ENCODE assay signal across 19 mouse cellular contexts in the genomic region with DNA sequence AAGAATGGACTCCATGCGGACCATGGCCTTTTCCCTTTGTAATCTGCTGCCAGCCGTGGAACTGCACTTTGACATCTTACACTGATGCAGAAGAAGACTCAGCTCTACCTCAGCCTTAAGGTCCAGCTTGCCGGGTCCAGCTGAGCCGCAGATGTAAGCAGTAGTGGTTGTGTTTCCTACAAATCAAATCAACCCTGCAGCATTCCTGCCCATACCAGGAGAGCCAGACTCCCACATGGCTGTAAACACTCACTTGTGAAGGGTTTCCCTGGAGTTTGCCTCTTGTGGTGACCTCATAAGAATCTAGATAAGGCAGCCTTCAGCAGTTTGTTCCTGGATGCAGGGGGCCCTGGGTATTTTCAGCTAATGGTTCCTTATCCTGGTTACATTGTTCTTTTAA. TPM values are rescaled to one million over a fixed set of nuclear protein-coding genes. Genes with fewer than 3 reads are reported as not detected.
DNase-seq lines count a peak whose midpoint lies in the region; ATAC-seq and TF ChIP-seq lines count a peak whose summit lies in the region.
"Had no signal": no experiment of that assay in that cellular context is flagged by ENCODE, and none has a peak within 500 bp of the region (broad histone marks: within the 10 kb centered on the region; RNA-seq: fewer than 3 reads in every experiment).

No protein-coding gene starts in this region.

- H3K4me3 ChIP-seq in heart, embryonic 10.5 days, result no peak overlapping the region
- H3K4me3 ChIP-seq in kidney, embryonic 14.5 days (ENCODE audit: low read length), result no peak overlapping the region
- no peak overlapping the region for H3K4me3 ChIP-seq in intestine, postnatal 0 days (ENCODE audit: low read depth, low read length)
- H3K4me3 ChIP-seq in stomach, postnatal 0 days (ENCODE audit: low read depth, low read length), result no peak overlapping the region
- H3K4me3 ChIP-seq: embryonic facial prominence, embryonic 13.5 days; forebrain, embryonic 10.5 days; hindbrain, embryonic 10.5 days; kidney, embryonic 15.5 days had no signal

- 0 out of 2 replicates have a peak, but pooled peaks have one; percentile 17 for ATAC-seq in kidney, embryonic 14.5 days (ENCODE audit: low FRiP score, low TSS enrichment)
- peak; percentile 57; the same call in 1 of the 2 replicates for ATAC-seq in intestine, postnatal 0 days
- peak; percentile 62 for ATAC-seq in stomach, postnatal 0 days (ENCODE audit: low FRiP score, low TSS enrichment)
- ATAC-seq: activated CD4-positive, CD25-positive, alpha-beta regulatory T cell, adult 4 months; liver, postnatal 0 days had no signal

- no peaks in the 10 kb centered on the region for H3K36me3 ChIP-seq in heart, embryonic 10.5 days
- no peaks in the 10 kb centered on the region for H3K36me3 ChIP-seq in kidney, embryonic 14.5 days (ENCODE audit: control insufficient read depth, insufficient read depth, low read length)
- no peaks in the 10 kb centered on the region for H3K36me3 ChIP-seq in intestine, postnatal 0 days (ENCODE audit: control insufficient read depth, insufficient read depth)
- H3K36me3 ChIP-seq in stomach, postnatal 0 days (ENCODE audit: control insufficient read depth, insufficient read depth, low read length), result no peaks in the 10 kb centered on the region
- H3K36me3 ChIP-seq: embryonic facial prominence, embryonic 13.5 days; forebrain, embryonic 10.5 days; hindbrain, embryonic 10.5 days; kidney, embryonic 15.5 days had no signal

- 45% methylated on average over 4 of the region's 4 CpGs for WGBS in heart, embryonic 10.5 days
- WGBS in kidney, embryonic 14.5 days, result 57% methylated on average over 4 of the region's 4 CpGs
- 30% methylated on average over 4 of the region's 4 CpGs for WGBS in intestine, postnatal 0 days
- WGBS in stomach, postnatal 0 days, result 47% methylated on average over 4 of the region's 4 CpGs

- no peak for TF ChIP-seq EP300 in stomach, postnatal 0 days (optimal IDR thresholded peaks at IDR 0.05)

- H3K27me3 ChIP-seq in heart, embryonic 10.5 days (ENCODE audit: insufficient read depth, poor library complexity, severe bottlenecking), result peaks cover 87% of the 10 kb centered on the region
- H3K27me3 ChIP-seq in kidney, embryonic 14.5 days (ENCODE audit: control insufficient read depth, insufficient read depth, low read length), result no peaks in the 10 kb centered on the region
- no peaks in the 10 kb centered on the region for H3K27me3 ChIP-seq in intestine, postnatal 0 days (replicated peaks; ENCODE audit: control insufficient read depth, insufficient read depth, low read length)
- H3K27me3 ChIP-seq in stomach, postnatal 0 days (ENCODE audit: control insufficient read depth, insufficient read depth, low read length), result no peaks in the 10 kb centered on the region
- H3K27me3 ChIP-seq: embryonic facial prominence, embryonic 13.5 days; kidney, embryonic 15.5 days had no signal

- no peak for DNase-seq in heart, embryonic 10.5 days (ENCODE audit: low spot score)
- DNase-seq in heart, postnatal 10 days, result no peak
- DNase-seq in kidney, adult 11 months, result no peak
- peak; percentile 35 for DNase-seq in stomach, postnatal 0 days (ENCODE audit: low spot score)
- no peak for DNase-seq in retina, embryonic 14.5 days (ENCODE audit: low spot score)
- DNase-seq: adrenal gland, postnatal 14 days; B cell, adult 2 months; cerebellum, adult 18-20 months; gastrocnemius, postnatal 10 days; liver; liver, postnatal 0 days; thymus, postnatal 4 days had no signal

- H3K9ac ChIP-seq in kidney, embryonic 14.5 days (ENCODE audit: low read depth, low read length), result no peak overlapping the region
- H3K9ac ChIP-seq in intestine, postnatal 0 days (ENCODE audit: low read depth, low read length), result no peak overlapping the region
- H3K9ac ChIP-seq in stomach, postnatal 0 days (ENCODE audit: low read length), result no peak overlapping the region
- H3K9ac ChIP-seq: embryonic facial prominence, embryonic 13.5 days; kidney, embryonic 15.5 days; liver, postnatal 0 days had no signal

- H3K27ac ChIP-seq in heart, embryonic 10.5 days, result peak overlapping the region; percentile 49; the same call in 1 of the 2 replicates
- no peak overlapping the region for H3K27ac ChIP-seq in kidney, embryonic 14.5 days (ENCODE audit: low read depth, low read length)
- no peak overlapping the region for H3K27ac ChIP-seq in intestine, postnatal 0 days (ENCODE audit: low read depth, low read length)
- no peak overlapping the region for H3K27ac ChIP-seq in stomach, postnatal 0 days (replicated peaks)
- H3K27ac ChIP-seq: embryonic facial prominence, embryonic 13.5 days; forebrain, embryonic 10.5 days; hindbrain, embryonic 10.5 days; kidney, embryonic 15.5 days had no signal

- intact Hi-C loops in heart, postnatal 10 days (cut with DNase I), result no loop called here

- no peak overlapping the region for H3K4me2 ChIP-seq in kidney, embryonic 14.5 days (replicated peaks; ENCODE audit: low read depth, low read length)
- no peak overlapping the region for H3K4me2 ChIP-seq in intestine, postnatal 0 days (replicated peaks; ENCODE audit: low read depth)
- no peak overlapping the region for H3K4me2 ChIP-seq in stomach, postnatal 0 days (replicated peaks; ENCODE audit: low read depth)
- H3K4me2 ChIP-seq: embryonic facial prominence, embryonic 13.5 days; kidney, embryonic 15.5 days had no signal

- H3K9me3 ChIP-seq in heart, embryonic 10.5 days, result no peaks in the 10 kb centered on the region
- no peaks in the 10 kb centered on the region for H3K9me3 ChIP-seq in kidney, embryonic 14.5 days (ENCODE audit: control insufficient read depth, low read length)
- H3K9me3 ChIP-seq in intestine, postnatal 0 days (ENCODE audit: control insufficient read depth), result no peaks in the 10 kb centered on the region
- H3K9me3 ChIP-seq in stomach, postnatal 0 days (ENCODE audit: control insufficient read depth, low read length), result no peaks in the 10 kb centered on the region
- H3K9me3 ChIP-seq: embryonic facial prominence, embryonic 13.5 days; forebrain, embryonic 10.5 days; hindbrain, embryonic 10.5 days; kidney, embryonic 15.5 days had no signal

- H3K4me1 ChIP-seq in heart, embryonic 10.5 days, result peaks cover 28% of the 10 kb centered on the region
- 0 out of 2 replicates have a peak, but pooled peaks cover 3% of the 10 kb centered on the region for H3K4me1 ChIP-seq in kidney, embryonic 14.5 days (ENCODE audit: control insufficient read depth, insufficient read depth, low read length)
- H3K4me1 ChIP-seq in intestine, postnatal 0 days (replicated peaks; ENCODE audit: control insufficient read depth, insufficient read depth, low read length), result 0 out of 2 replicates have a peak, but pooled peaks cover 3% of the 10 kb centered on the region
- no peaks in the 10 kb centered on the region; the same call in 1 of the 2 replicates for H3K4me1 ChIP-seq in stomach, postnatal 0 days (replicated peaks; ENCODE audit: control insufficient read depth, insufficient read depth)

- TF ChIP-seq CTCF in intestine, postnatal 0 days (IDR thresholded peaks at IDR 0.05; ENCODE audit: low read depth), result no peak
- TF ChIP-seq CTCF in stomach, postnatal 0 days (IDR thresholded peaks at IDR 0.05; ENCODE audit: low read depth), result no peak

RNA-seq across cellular contexts. Expression of a gene that starts 6.9 kb away (rescaled TPM):
- 61.4 and 65.4 TPM in 2 replicates for polyA plus RNA-seq in heart, embryonic 10.5 days (2016; fragmentation: Nextera tagmentation; extraction: Ambion mirVana)
- total RNA-seq in heart, postnatal 10 days (2021), result 10 to 100 TPM; 51.1 to 60.0 TPM
- polyA plus RNA-seq in kidney, embryonic 14.5 days (2014; fragmentation: Nextera tagmentation; extraction: Ambion mirVana), result 42.0 and 45.7 TPM in 2 replicates
- 30.1 and 30.8 TPM in 2 replicates for polyA plus RNA-seq in intestine, postnatal 0 days (2015; fragmentation: Nextera tagmentation; extraction: Ambion mirVana)
- polyA plus RNA-seq in stomach, postnatal 0 days (2015; fragmentation: Nextera tagmentation; extraction: Ambion mirVana), result 26.4 and 30.0 TPM in 2 replicates

RNA-seq across cellular contexts. Expression of a gene that starts 41.4 kb away (rescaled TPM):
- 0.36 and 0.49 TPM in 2 replicates for polyA plus RNA-seq in heart, embryonic 10.5 days (2016; fragmentation: Nextera tagmentation; extraction: Ambion mirVana)
- under 1 TPM; 0.22 to 0.34 TPM for total RNA-seq in heart, postnatal 10 days (2021)
- 0.49 and 1.0 TPM in 2 replicates for polyA plus RNA-seq in kidney, embryonic 14.5 days (2014; fragmentation: Nextera tagmentation; extraction: Ambion mirVana)
- 0.27 TPM in 1 of 2 replicates, not detected in the other for polyA plus RNA-seq in intestine, postnatal 0 days (2015; fragmentation: Nextera tagmentation; extraction: Ambion mirVana)
- 0.18 and 0.35 TPM in 2 replicates for polyA plus RNA-seq in stomach, postnatal 0 days (2015; fragmentation: Nextera tagmentation; extraction: Ambion mirVana)
- polyA plus RNA-seq: liver, postnatal 0 days had no signal

RNA-seq across cellular contexts. Expression of a gene that starts 41.7 kb away (rescaled TPM):
- polyA plus RNA-seq in heart, embryonic 10.5 days (2016; fragmentation: Nextera tagmentation; extraction: Ambion mirVana), result 72.1 and 87.4 TPM in 2 replicates
- 10 to 100 TPM; 23.4 to 24.4 TPM for total RNA-seq in heart, postnatal 10 days (2021)
- 89.5 and 104 TPM in 2 replicates for polyA plus RNA-seq in kidney, embryonic 14.5 days (2014; fragmentation: Nextera tagmentation; extraction: Ambion mirVana)
- 38.0 TPM in 2 replicates for polyA plus RNA-seq in intestine, postnatal 0 days (2015; fragmentation: Nextera tagmentation; extraction: Ambion mirVana)
- polyA plus RNA-seq in stomach, postnatal 0 days (2015; fragmentation: Nextera tagmentation; extraction: Ambion mirVana), result 52.4 and 55.5 TPM in 2 replicates

RNA-seq across cellular contexts. Expression of a gene that starts 46.8 kb away (rescaled TPM):
- polyA plus RNA-seq in heart, embryonic 10.5 days (2016; fragmentation: Nextera tagmentation; extraction: Ambion mirVana), result 144 and 157 TPM in 2 replicates
- total RNA-seq in heart, postnatal 10 days (2021), result 10 to 100 TPM; 61.1 to 65.2 TPM
- 107 and 108 TPM in 2 replicates for polyA plus RNA-seq in kidney, embryonic 14.5 days (2014; fragmentation: Nextera tagmentation; extraction: Ambion mirVana)
- 156 and 168 TPM in 2 replicates for polyA plus RNA-seq in intestine, postnatal 0 days (2015; fragmentation: Nextera tagmentation; extraction: Ambion mirVana)
- polyA plus RNA-seq in stomach, postnatal 0 days (2015; fragmentation: Nextera tagmentation; extraction: Ambion mirVana), result 161 and 178 TPM in 2 replicates
